Mouse (Mus musculus): Measurements from ENCODE around the gene 6430548M08Rik.

- TF ChIP-seq TAL1 (conservative IDR thresholded peaks at IDR 0.05; ENCODE audit: low read depth, low read length) (no peak), GATA1 (IDR thresholded peaks at IDR 0.05; ENCODE audit: borderline replicate concordance, low read length) (no peak), CTCF (IDR thresholded peaks at IDR 0.05; ENCODE audit: low read depth, low read length) (no peak), POLR2AphosphoS5 (IDR thresholded peaks at IDR 0.05; ENCODE audit: insufficient replicate concordance, low read depth, low read length) (no peak)
Observed at GRCm38 (mm10) chr8:120177318-120178123, 63.6 kb downstream of the 6430548M08Rik start, which contains the start of gene Fam92b.
